Mouse (Mus musculus) kidney, adult 18-20 months (tissue): ENCODE data around the gene Spata20.

ENCODE experiments used
- DNase-seq: peaks from one replicate; pipeline ENCODE4 v3.0.0; 2021

Gene Spata20

GRCm38 (mm10) chr11:94481963-94482362 is 4.0 kb downstream of the Spata20 start:
- DNase-seq: no peak

GRCm38 (mm10) chr11:94480382-94480781 is 5.6 kb downstream of the Spata20 start:
- no peak for DNase-seq

- DNase-seq: no peak
Measured at GRCm38 (mm10) chr11:94477651-94478050, 8.3 kb downstream of the Spata20 start.

- DNase-seq: peak; percentile 48
Measured at GRCm38 (mm10) chr11:94475722-94476121, 10.3 kb downstream of the Spata20 start.

GRCm38 (mm10) chr11:94474544-94474910 is 11.5 kb downstream of the Spata20 start:
- DNase-seq: no peak

- peak; percentile 86 for DNase-seq
Measured at GRCm38 (mm10) chr11:94473707-94474543, 12.1 kb downstream of the Spata20 start, which contains the start of gene Cacna1g. Cacna1g (minus strand) TSS chr11:94474198.

- DNase-seq: no peak
Measured at GRCm38 (mm10) chr11:94472916-94473706, 12.9 kb downstream of the Spata20 start.

- DNase-seq: no peak
Measured at GRCm38 (mm10) chr11:94472585-94472915, 13.4 kb downstream of the Spata20 start.

GRCm38 (mm10) chr11:94471740-94472584 is 14.0 kb downstream of the Spata20 start:
- no peak for DNase-seq

- DNase-seq: no peak
Measured at GRCm38 (mm10) chr11:94470391-94470790, 15.6 kb downstream of the Spata20 start.

- no peak for DNase-seq
Measured at GRCm38 (mm10) chr11:94469136-94470064, 16.6 kb downstream of the Spata20 start.

- no peak for DNase-seq
Measured at GRCm38 (mm10) chr11:94468582-94469064, 17.4 kb downstream of the Spata20 start.

- DNase-seq: no peak
Measured at GRCm38 (mm10) chr11:94466333-94466855, 19.6 kb downstream of the Spata20 start.

- peak; percentile 38 for DNase-seq
Measured at GRCm38 (mm10) chr11:94464170-94464569, 21.8 kb downstream of the Spata20 start.

GRCm38 (mm10) chr11:94461856-94462255 is 24.1 kb downstream of the Spata20 start:
- DNase-seq: peak; percentile 58

- DNase-seq: no peak
Measured at GRCm38 (mm10) chr11:94457001-94457400, 29.0 kb downstream of the Spata20 start.

GRCm38 (mm10) chr11:94456347-94456746 is 29.6 kb downstream of the Spata20 start:
- DNase-seq: no peak

- DNase-seq: no peak
Measured at GRCm38 (mm10) chr11:94455161-94455820, 30.7 kb downstream of the Spata20 start.

- DNase-seq: no peak
Measured at GRCm38 (mm10) chr11:94454756-94455155, 31.2 kb downstream of the Spata20 start.

- no peak for DNase-seq
Measured at GRCm38 (mm10) chr11:94451091-94451773, 34.7 kb downstream of the Spata20 start.
